Mouse (Mus musculus) kidney, adult 8-10 months (tissue): ENCODE data around the gene Nr4a1.
A peak's percentile ranks its signal among the peaks of the same experiment; 100 is the strongest.

ENCODE experiments used
- DNase-seq, 2 experiments: peaks; one replicate each; pipeline ENCODE4 v3.0.0; 2022

Nr4a1 gene

DNA sequence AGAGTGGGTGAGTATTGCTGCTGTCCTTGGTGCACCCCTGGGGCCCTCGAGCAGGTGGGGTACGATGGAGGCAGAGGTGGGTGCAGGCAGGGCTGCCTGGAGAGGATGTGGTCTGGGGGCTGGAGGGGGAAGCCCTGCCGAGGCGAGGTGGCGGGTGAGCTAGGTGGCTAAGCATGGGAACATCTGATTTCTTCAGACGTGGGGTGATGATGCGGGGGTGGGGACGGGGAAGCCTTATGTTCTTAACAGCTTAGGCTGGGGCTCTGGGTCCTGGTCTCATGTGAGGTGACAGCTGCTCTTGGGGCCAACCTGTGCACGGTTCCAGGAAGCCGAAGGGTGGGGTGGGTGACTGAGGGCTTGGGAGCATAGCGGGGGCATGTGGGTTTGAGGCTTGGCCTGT lies 4.4 kb downstream of the Nr4a1 start:
- no peak for DNase-seq

DNA sequence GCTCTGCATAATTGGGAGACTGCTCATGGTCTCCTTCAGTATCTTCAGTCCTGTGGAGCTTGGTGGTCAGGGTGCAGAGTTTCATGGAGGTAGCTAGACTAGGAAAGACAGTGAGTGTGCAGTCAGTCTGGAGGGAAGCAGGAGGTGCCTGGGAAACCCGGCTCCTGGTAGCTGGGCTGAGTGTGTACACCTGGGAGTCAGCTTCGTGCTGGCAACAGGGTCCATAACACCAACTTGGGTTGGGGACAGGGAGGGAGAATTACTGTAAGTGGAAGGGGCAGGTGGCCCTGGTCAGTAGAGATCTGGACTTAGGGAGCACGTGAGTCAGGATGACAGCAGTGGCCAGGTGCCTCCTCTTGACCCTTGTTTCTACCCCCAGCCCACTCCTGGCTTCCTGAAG lies 5.9 kb downstream of the Nr4a1 start:
- DNase-seq, result no peak

- DNase-seq, result peak; percentile 65 to 72
Observed at GRCm38 (mm10) chr15:101260387-101260786, 6.3 kb downstream of the Nr4a1 start.

GRCm38 (mm10) chr15:101260874-101261622 lies 7.0 kb downstream of the Nr4a1 start:
- no peak for DNase-seq

DNA sequence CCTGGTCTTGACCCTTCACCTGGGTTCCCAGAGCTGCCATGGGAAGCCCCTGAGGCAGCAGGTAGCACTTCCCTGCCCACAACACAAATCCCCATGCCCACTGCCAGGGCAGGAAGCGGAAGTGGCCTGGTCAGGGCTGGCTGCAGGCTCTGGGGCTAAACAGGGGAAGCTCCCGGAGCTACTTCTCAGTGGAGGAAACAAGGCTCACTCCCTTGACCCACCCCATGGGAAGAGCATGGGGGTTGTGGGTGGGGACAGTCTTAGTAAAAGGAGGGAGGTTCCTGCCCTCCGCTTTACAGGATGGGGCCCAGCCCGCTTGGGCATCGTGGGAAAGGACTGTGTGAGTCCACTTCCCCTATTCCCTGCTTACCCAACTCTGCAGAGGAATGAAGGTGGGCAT lies 8.4 kb downstream of the Nr4a1 start:
- DNase-seq, result no peak

- peak; percentile 87 to 89 for DNase-seq
Observed at GRCm38 (mm10) chr15:101266132-101266963, 12.3 kb downstream of the Nr4a1 start.

DNA sequence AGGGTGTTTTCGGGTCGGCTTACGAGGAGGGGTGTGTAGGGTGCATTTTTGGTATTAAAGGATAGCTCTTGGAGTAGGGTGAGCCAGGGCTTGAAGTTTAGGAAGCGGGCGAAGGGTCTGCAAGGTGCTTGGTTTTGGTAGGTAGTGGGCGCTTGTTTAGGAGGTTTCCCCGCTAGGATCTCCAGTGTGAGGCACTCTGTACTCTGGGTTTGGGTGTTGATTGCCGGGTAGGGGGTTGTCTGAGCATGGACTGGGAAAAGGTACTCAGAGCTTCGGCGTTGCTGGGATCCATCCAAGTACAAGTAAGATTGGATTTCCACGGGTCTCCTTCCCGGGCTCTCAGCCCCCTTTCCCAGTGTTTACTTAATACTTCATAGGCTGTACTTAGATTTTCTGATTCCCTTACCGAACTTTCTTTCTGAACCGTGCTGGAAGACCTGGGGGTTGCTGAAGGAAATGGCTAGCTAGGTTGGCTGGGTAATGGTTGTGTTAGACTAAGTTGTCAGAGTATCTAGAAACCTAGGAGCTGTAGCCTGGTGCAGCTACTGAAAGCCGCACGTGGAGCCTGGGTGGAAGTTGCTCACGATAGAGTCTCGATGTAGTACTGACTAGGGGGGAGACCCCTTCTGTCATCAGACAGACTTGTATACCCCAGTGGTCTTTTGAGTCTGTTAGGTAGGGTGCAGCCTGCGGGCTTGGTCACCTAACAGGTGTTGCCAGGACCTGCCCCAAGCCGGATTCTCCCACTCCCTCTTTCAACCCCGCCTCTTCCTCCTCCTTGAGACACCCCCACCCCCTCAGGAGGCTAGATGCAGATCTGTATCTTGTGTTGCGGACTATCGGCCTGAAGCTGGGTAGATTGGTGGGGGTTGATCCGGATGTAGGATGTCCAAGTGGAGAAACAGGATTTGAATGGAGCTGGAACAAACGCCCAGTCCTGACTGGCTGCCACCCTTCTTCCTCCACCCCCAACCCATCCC lies 13.3 kb downstream of the Nr4a1 start:
- DNase-seq, result peak in 1 of 2 experiments; percentile 34

- no peak for DNase-seq
Observed at GRCm38 (mm10) chr15:101270101-101270820, 16.2 kb downstream of the Nr4a1 start.

DNA sequence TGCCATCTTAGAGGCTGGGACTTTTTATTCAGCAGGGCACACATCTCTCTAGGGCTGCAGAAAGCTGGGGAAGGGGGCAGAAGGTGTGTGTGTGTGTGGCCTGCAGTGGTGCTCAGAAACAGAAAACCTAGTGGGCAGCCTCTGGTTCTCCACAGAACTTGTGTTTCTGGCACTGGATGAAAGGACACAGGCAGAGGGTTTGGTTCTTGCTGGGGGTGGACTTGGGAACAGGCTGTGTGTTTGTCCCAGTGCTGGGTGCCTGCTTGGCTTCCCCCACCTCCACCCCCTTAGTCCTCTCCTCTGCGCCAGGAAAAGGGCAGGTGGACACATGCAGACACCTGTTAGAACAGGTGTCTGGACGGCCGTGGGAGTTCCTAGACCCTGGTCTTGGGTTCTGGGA lies 17.0 kb downstream of the Nr4a1 start:
- DNase-seq, result no peak

DNA sequence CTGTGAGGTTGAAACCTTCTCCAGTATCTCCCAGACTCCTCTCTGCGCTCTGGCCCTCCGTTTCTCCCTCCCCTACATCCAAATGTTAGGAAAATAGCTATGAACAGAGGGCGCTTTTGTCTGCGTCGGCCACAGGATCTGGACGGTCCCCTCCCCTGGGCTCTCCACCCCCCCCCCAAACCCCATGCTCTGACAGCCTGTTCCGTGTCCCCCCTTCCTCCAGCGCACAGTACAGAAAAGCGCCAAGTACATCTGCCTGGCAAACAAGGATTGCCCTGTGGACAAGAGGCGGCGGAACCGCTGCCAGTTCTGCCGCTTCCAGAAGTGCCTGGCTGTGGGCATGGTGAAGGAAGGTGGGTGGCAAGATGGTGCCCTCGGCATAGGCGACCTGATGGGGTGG lies 17.4 kb downstream of the Nr4a1 start:
- no peak for DNase-seq

DNA sequence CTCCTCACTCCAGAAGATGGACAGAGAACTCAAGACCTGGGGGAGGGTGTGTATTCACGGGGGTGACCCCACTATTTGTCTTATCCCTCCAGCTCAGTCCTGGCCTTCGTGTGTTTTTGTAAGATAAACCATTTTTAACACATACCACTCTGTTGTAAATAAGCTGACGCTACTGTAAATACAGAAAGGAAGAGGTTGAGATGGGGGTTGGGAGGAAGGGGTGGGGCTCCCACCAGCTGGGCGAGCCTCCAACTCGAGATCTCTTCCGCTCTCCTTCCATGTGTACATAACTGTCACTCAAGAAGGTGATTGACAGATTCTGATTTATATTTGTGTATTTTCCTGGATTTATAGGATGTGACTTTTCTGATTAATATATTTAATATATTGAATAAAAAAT lies 20.3 kb downstream of the Nr4a1 start:
- no peak for DNase-seq

- DNase-seq, result no peak
Observed at GRCm38 (mm10) chr15:101277351-101277899, 23.4 kb downstream of the Nr4a1 start.

GRCm38 (mm10) chr15:101278589-101278988 lies 24.5 kb downstream of the Nr4a1 start:
- DNase-seq, result no peak

DNA sequence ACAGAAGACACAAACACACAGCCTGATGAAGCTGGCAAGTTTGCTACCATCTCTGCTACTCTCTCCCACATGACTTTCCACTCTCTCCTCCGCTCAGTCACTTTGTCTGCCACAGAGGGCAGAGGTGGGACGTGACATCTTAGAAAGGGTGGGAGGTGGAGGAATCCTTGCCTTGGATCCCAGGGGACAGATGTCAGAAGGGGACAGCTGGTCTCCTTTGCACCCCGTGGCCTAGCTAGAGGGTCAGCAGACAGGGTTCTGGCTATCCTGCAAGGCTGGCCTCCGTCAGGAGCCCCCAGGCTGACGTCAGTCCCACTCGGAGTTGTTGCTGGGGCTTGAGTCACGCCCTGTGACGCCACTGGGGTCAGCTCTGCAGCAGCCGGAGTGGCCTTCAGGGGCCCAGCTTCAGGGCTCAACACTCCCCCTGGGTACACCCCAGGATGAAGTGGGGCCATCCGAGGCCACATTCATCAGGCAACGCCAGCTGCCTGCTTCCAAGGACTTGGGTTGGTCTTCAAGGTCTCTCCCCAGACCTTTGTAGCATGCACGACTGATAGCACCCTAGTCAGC lies 25.4 kb downstream of the Nr4a1 start:
- DNase-seq, result no peak

DNA sequence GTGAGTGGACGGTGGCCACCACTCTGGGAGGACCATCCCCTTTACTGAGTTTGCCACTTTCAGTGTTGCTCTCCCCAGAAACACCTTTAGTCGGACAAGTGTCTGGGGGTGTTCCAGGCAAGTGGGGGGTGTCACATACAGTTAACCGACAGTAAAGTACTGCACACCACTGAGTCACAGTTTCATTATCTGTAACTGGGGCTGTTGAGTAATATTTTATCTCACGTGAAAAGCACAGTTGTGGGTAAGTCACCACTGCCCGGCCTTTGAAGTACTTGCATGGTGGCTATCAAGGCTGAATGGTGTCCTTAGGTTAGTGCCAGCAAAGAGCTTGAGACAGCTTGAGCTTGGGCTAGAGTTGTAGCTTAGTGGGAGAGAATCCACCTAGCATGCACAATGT lies 28.4 kb downstream of the Nr4a1 start:
- DNase-seq, result no peak

- peak; percentile 62 to 66 for DNase-seq
Observed at GRCm38 (mm10) chr15:101283183-101283910, 29.3 kb downstream of the Nr4a1 start.

DNA sequence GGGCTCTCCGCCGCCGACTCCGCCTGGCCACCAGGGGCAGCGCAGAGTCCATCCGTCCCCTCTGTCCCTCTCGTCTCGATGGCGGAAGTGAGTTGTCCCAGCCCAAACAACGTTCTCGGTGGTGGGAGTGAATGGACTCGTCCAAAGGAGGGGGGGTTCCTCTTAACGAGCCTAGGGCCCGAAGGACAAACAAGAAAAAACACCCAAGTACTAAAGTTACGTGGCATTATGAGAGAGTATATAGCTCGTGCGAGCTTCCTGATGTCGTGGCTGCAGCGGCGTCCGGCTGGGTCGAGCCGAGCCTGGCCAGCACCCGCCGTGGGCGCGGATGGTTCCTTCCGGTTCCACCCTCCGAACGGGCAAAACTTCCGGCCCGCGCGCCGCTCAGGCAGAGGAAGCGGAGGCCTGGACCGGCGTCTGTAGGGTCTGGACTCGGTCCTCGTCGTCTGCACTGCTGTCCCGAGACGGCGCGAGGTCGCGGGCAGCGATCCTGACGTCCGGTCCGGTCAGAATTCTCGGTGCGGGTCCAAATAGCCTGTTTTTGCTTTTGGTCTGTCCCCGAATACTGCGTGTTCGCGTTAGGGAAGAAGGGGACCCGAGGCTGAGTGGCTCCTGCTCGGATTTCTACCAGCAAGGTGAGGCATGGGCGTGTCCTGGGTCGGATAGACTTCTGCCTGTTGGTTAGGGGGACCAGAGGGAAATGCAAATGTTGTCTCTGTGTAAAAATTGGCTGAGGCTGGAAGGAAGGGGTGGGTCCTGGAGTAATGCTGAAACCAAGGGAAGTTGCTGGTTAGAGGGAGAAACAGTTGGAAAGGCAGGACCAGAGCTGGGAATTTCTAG lies 30.1 kb downstream of the Nr4a1 start, which contains the start of gene Atg101:
Gene Atg101, plus strand, starts transcription at position 362 of the 840 bp plus-strand sequence.
- peak; percentile 83 to 88 for DNase-seq

DNA sequence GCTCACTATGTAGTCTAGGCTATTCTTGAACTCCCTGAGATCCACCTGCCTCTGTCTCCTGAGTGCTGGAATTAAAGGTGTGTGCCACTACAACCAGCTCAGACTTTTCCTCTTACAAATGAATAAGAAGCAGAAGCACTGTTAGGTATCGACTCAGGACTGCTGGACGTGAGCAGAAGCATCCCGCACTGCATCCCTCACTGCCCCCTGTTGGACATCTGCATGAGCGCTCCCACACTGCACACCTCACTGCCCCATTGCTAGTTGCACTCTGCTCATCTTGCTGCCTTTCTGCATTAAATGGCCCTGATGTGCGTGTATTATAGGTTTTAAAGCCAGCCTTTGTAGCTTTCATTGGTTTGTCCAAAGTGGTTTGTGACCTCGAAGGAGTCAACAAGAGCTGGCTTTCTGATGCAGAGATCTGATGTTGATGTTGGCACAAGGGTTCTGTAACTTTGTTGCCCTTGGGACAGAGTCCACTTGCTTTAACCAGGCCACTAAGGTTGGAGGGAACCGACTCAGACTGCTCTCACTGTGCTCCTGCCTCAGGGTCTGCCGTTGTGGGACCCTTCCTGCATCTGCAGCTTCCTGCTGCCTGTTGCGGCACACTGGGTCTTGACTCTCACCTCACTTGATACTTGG lies 32.2 kb downstream of the Nr4a1 start:
- peak in 1 of 2 experiments; percentile 38 for DNase-seq

DNA sequence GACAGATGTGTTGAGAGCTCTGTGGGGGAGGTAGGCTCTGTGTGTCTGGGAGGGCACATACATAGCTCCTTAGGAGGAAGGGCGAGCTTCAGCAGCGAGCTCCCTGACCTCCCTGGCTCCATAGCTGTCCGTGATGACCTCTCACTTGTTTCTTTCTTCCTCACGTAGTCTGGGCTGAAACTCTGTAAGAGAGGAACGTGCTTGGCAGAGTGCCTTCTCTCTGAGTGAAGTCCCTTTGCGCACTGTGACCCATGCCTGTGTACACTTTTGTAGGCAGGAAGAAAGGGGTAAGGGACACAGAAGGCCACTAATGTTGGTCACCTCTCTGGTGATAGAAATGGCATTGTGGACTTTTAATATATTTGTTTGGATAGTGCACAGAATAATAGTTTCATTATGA lies 33.3 kb downstream of the Nr4a1 start:
- DNase-seq, result no peak
